ENCODE assay signal across 28 mouse cellular contexts in the genomic region with DNA sequence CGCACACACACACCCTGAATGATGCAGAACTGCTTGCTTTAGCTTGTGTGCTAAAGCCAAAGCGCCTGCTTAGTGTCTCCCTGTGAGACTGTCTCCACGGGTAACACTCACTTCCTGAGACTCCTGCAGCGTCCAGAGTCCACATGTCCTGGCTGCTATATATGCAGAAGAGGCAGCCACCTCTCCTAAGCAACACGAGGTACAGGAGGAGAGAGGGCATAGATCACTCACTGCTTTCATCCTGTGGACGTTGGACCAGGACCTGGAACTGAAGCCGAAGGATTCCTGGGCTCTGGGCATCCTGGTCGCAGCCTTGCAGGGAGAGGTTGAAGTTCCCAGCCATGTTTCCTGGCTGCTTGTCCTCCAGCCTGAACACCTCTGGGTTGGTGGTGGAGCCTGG. TPM values are rescaled to one million over a fixed set of nuclear protein-coding genes. Genes with fewer than 3 reads are reported as not detected.
DNase-seq lines count a peak whose midpoint lies in the region; ATAC-seq and TF ChIP-seq lines count a peak whose summit lies in the region.
"Had no signal": no experiment of that assay in that cellular context is flagged by ENCODE, and none has a peak within 500 bp of the region (broad histone marks: within the 10 kb centered on the region; RNA-seq: fewer than 3 reads in every experiment).

No protein-coding gene starts in this region.

- no peak for ATAC-seq in megakaryocyte, adult 5-6 weeks (ENCODE audit: poor library complexity, severe bottlenecking)
- ATAC-seq in hindbrain, postnatal 0 days, result no peak
- no peak for ATAC-seq in heart, embryonic 12.5 days (ENCODE audit: insufficient number of reproducible peaks, low FRiP score)
- ATAC-seq: forebrain, embryonic 14.5 days had no signal

- H3K4me1 ChIP-seq in megakaryocyte, embryonic 14.5 days, result peaks cover 92% of the 10 kb centered on the region
- peaks cover 11% of the 10 kb centered on the region; the same call in 1 of the 2 replicates for H3K4me1 ChIP-seq in kidney, adult 2 months (ENCODE audit: control insufficient read depth, insufficient read depth, low read length)
- no peaks in the 10 kb centered on the region for H3K4me1 ChIP-seq in hindbrain, postnatal 0 days (ENCODE audit: insufficient read depth, low read length)
- H3K4me1 ChIP-seq in heart, embryonic 12.5 days (replicated peaks), result no peaks in the 10 kb centered on the region
- H3K4me1 ChIP-seq: hindbrain, embryonic 10.5 days; midbrain, embryonic 12.5 days; neural tube, embryonic 15.5 days; stomach, embryonic 15.5 days had no signal

- no peak for TF ChIP-seq POLR2A in kidney, adult 2 months (IDR thresholded peaks at IDR 0.05; ENCODE audit: low read depth, low read length)

- peaks cover 3% of the 10 kb centered on the region for H3K36me3 ChIP-seq in megakaryocyte, embryonic 14.5 days (replicated peaks; ENCODE audit: low read length)
- H3K36me3 ChIP-seq in kidney, adult 2 months (ENCODE audit: control insufficient read depth, insufficient read depth, low read length), result no peaks in the 10 kb centered on the region; the same call in 1 of the 2 replicates
- H3K36me3 ChIP-seq in hindbrain, postnatal 0 days (ENCODE audit: insufficient read depth, low read length), result no peaks in the 10 kb centered on the region
- H3K36me3 ChIP-seq in heart, embryonic 12.5 days, result no peaks in the 10 kb centered on the region
- H3K36me3 ChIP-seq: hindbrain, embryonic 10.5 days; midbrain, embryonic 12.5 days; neural tube, embryonic 15.5 days; stomach, embryonic 15.5 days had no signal

- 52% methylated on average over 8 of the region's 8 CpGs for WGBS in kidney, adult 2 months
- WGBS in hindbrain, postnatal 0 days, result 64% methylated on average over 8 of the region's 8 CpGs
- WGBS in heart, embryonic 12.5 days, result 64% methylated on average over 8 of the region's 8 CpGs

- peak overlapping the region; percentile 72 for H3K27ac ChIP-seq in kidney, adult 2 months (ENCODE audit: insufficient read depth, low read depth, low read length)
- H3K27ac ChIP-seq in hindbrain, postnatal 0 days, result no peak overlapping the region
- no peak overlapping the region for H3K27ac ChIP-seq in heart, embryonic 12.5 days (ENCODE audit: poor library complexity, severe bottlenecking)
- H3K27ac ChIP-seq: hindbrain, embryonic 10.5 days; midbrain, embryonic 12.5 days; neural tube, embryonic 15.5 days; stomach, embryonic 15.5 days had no signal

- H3K9me3 ChIP-seq in megakaryocyte, embryonic 14.5 days, result no peaks in the 10 kb centered on the region
- no peaks in the 10 kb centered on the region for H3K9me3 ChIP-seq in hindbrain, postnatal 0 days (ENCODE audit: low read length)
- no peaks in the 10 kb centered on the region for H3K9me3 ChIP-seq in heart, embryonic 12.5 days (replicated peaks)
- H3K9me3 ChIP-seq: hindbrain, embryonic 10.5 days; midbrain, embryonic 12.5 days; neural tube, embryonic 15.5 days; stomach, embryonic 15.5 days had no signal

- TF ChIP-seq CTCF in kidney, adult 2 months (conservative IDR thresholded peaks at IDR 0.05; ENCODE audit: insufficient read depth, insufficient read length, low read depth, low read length), result no peak
- TF ChIP-seq CTCF in hindbrain, postnatal 0 days (IDR thresholded peaks at IDR 0.05; ENCODE audit: low read depth), result no peak

- H3K9ac ChIP-seq in hindbrain, postnatal 0 days (replicated peaks; ENCODE audit: low read length), result no peak overlapping the region
- H3K9ac ChIP-seq in heart, embryonic 12.5 days, result no peak overlapping the region
- H3K9ac ChIP-seq: midbrain, embryonic 12.5 days; neural tube, embryonic 15.5 days; stomach, embryonic 15.5 days had no signal

- H3K4me3 ChIP-seq in megakaryocyte, embryonic 14.5 days (replicated peaks), result peak overlapping the region; percentile 47
- H3K4me3 ChIP-seq in kidney, adult 2 months (ENCODE audit: insufficient read depth, low read depth, low read length), result no peak overlapping the region
- H3K4me3 ChIP-seq in hindbrain, postnatal 0 days (ENCODE audit: low read length), result no peak overlapping the region
- no peak overlapping the region for H3K4me3 ChIP-seq in heart, embryonic 12.5 days
- H3K4me3 ChIP-seq: hindbrain, embryonic 10.5 days; midbrain, embryonic 12.5 days; neural tube, embryonic 15.5 days; stomach, embryonic 15.5 days had no signal

- H3K4me2 ChIP-seq in hindbrain, postnatal 0 days (ENCODE audit: low read depth, low read length), result no peak overlapping the region
- no peak overlapping the region for H3K4me2 ChIP-seq in heart, embryonic 12.5 days
- H3K4me2 ChIP-seq: heart, embryonic 11.5 days; midbrain, embryonic 12.5 days; neural tube, embryonic 15.5 days; stomach, embryonic 15.5 days had no signal

- DNase-seq in kidney, adult 2 months, result peak; percentile 91
- DNase-seq in kidney, postnatal 10 days, result peak; percentile 60
- DNase-seq in yolk sac, embryonic 10.5 days (ENCODE audit: low spot score), result peak; percentile 62
- DNase-seq in hindbrain, postnatal 0 days (ENCODE audit: low spot score), result no peak
- DNase-seq in spleen, postnatal 10 days (ENCODE audit: low spot score in 2 of 2), result no peak
- DNase-seq: adrenal gland, postnatal 10 days; cerebellum, adult 18-20 months; cerebellum, postnatal 25 days; embryo, embryonic 11 days; heart, postnatal 10 days; lung, adult 18-20 months; lung, postnatal 10 days; thymus, adult 18-20 months; thymus, postnatal 4 days had no signal

- peaks cover 9% of the 10 kb centered on the region for H3K27me3 ChIP-seq in megakaryocyte, embryonic 14.5 days (replicated peaks)
- H3K27me3 ChIP-seq in kidney, adult 2 months (replicated peaks; ENCODE audit: control insufficient read depth, insufficient read depth, low read length), result no peaks in the 10 kb centered on the region
- H3K27me3 ChIP-seq in hindbrain, postnatal 0 days (ENCODE audit: insufficient read depth, low read length), result no peaks in the 10 kb centered on the region
- 0 out of 2 replicates have a peak, but pooled peaks cover 4% of the 10 kb centered on the region for H3K27me3 ChIP-seq in heart, embryonic 12.5 days (replicated peaks)
- H3K27me3 ChIP-seq: midbrain, embryonic 12.5 days; neural tube, embryonic 15.5 days; stomach, embryonic 15.5 days had no signal

RNA-seq across cellular contexts. Expression of gene Clec3b, which starts 32.5 kb away (rescaled TPM):
- 0.93 TPM in 1 of 2 replicates, not detected in the other for polyA plus RNA-seq in megakaryocyte, embryonic 14.5 days (2012; ENCODE audit: insufficient read depth, low replicate concordance)
- not detected in 2 replicates for total RNA-seq in megakaryocyte, adult 5-6 weeks (2015)
- total RNA-seq in megakaryocyte, adult 5-6 weeks (2017), result not detected in 2 replicates
- polyA plus RNA-seq in kidney, adult 2 months (2012; rRNA removed), result 16.2 and 24.9 TPM in 2 replicates
- total RNA-seq in hindbrain, postnatal 0 days (2014; rRNA removed), result 3.8 and 5.8 TPM in 2 replicates
- polyA plus RNA-seq in hindbrain, postnatal 0 days (2015; fragmentation: Nextera tagmentation; extraction: Ambion mirVana), result 5.6 and 6.9 TPM in 2 replicates
- polyA plus RNA-seq in heart, embryonic 12.5 days (2016; fragmentation: Nextera tagmentation; extraction: Ambion mirVana), result not detected in 2 replicates
- total RNA-seq: granulocyte monocyte progenitor cell, adult 5-6 weeks had no signal
- polyA plus RNA-seq: heart, embryonic 11.5 days; hindbrain, embryonic 10.5 days; limb, embryonic 11.5 days had no signal

RNA-seq across cellular contexts. Expression of gene Cdcp1, which starts 32.6 kb away (rescaled TPM):
- 0.91 TPM in 1 of 2 replicates, not detected in the other for polyA plus RNA-seq in megakaryocyte, embryonic 14.5 days (2012; ENCODE audit: insufficient read depth, low replicate concordance)
- total RNA-seq in megakaryocyte, adult 5-6 weeks (2015), result not detected in 2 replicates
- not detected in 2 replicates for total RNA-seq in megakaryocyte, adult 5-6 weeks (2017)
- polyA plus RNA-seq in kidney, adult 2 months (2012; rRNA removed), result 17.9 and 22.4 TPM in 2 replicates
- total RNA-seq in hindbrain, postnatal 0 days (2014; rRNA removed), result 0.26 and 0.29 TPM in 2 replicates
- polyA plus RNA-seq in hindbrain, postnatal 0 days (2015; fragmentation: Nextera tagmentation; extraction: Ambion mirVana), result 0.14 and 0.38 TPM in 2 replicates
- polyA plus RNA-seq in heart, embryonic 12.5 days (2016; fragmentation: Nextera tagmentation; extraction: Ambion mirVana), result 0.09 and 0.18 TPM in 2 replicates
- total RNA-seq: gastrocnemius, adult 8-10 months; granulocyte monocyte progenitor cell, adult 5-6 weeks; layer of hippocampus, adult 18-20 months; layer of hippocampus, postnatal 25 days had no signal

Comparison
In these comparisons a context has a peak if more than half of its experiments do, and no peak if none do; other contexts are left out.
1. DNase-seq: peak in kidney, adult 2 months (single experiment), kidney, postnatal 10 days (single experiment) and yolk sac, embryonic 10.5 days (single experiment); none in hindbrain, postnatal 0 days (single experiment) and spleen, postnatal 10 days (0 of 2).